Mouse (Mus musculus): ENCODE measurements around the gene Lce1k. TPM values are rescaled to one million over a fixed set of nuclear protein-coding genes. Genes with fewer than 3 reads are reported as not detected.
"Not testable (repeated sequence)": the region's sequence is repeated elsewhere in the genome, so short reads cannot be mapped to it uniquely, and the experiment has no call there.

The Lce1k gene
- polyA plus RNA-seq (2015; fragmentation: Nextera tagmentation; extraction: Ambion mirVana), result not detected in 2 replicates

DNA sequence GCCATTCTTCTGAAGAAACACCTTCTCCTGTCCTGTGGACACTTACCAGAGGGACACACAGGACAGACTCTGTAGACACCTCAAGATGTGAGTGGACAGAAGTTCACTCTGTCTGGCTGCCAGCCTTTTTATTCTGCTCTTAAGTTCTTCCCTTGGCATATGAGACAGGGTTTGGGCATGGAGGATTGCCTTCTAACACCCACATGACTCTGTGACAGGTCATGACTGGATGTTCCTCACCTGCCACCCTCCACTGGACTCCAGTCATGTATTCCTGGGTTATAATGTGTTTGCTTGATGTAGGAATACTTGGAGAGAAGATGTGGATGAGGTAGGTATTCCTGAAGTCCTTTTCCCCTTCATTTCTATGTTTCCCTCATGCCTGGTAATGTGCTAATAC is at the start of gene Lce1k:
Lce1k (minus strand) TSS at position 101 of the 400 bp plus-strand sequence.
- ATAC-seq (ENCODE audit: insufficient read depth, low FRiP score, low read depth), result no peak

DNA sequence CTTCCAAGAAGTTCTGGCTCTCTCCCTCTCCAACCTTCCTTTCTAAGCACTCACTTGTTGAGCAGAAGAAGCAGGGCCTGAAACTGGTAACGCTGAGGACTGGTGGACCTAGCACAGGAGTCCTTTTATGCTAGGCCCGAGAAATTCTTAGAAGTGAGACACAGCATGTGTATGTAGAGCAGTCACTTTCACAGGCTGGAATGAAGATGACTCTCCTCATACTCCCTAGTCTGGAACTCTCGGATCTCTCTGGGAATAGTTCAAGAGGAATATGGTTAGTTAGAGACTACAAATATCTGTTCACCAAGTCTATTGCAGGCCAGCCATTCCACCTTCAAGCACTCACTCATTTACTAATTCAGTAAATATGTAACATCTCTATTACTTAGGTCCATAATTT is 43.5 kb upstream of the Lce1k start, which contains the start of gene Lce1l:
Lce1l (minus strand) TSS at position 101 of the 400 bp plus-strand sequence.
- no peaks in the 10 kb centered on the region for H3K27me3 ChIP-seq (replicated peaks)
- no peak for ATAC-seq (ENCODE audit: insufficient read depth, low FRiP score, low read depth)
- H3K4me3 ChIP-seq (replicated peaks), result no peak within 1 kb of the TSS
- 80% methylated on average over 3 of the region's 3 CpGs for WGBS
- no peak within 1 kb of the TSS for H3K9ac ChIP-seq
- H3K36me3 ChIP-seq, result no peaks in the 10 kb centered on the region
- H3K4me2 ChIP-seq, result no peak within 1 kb of the TSS
- no peaks in the 10 kb centered on the region for H3K4me1 ChIP-seq
- no peaks in the 10 kb centered on the region for H3K9me3 ChIP-seq
- no peak within 1 kb of the TSS for H3K27ac ChIP-seq

More for the DNA sequence above, at the start of gene Lce1k:
- Histone ChIP-seq H3K9ac (no peak within 1 kb of the TSS), H3K4me2 (no peak within 1 kb of the TSS), H3K27ac (no peak within 1 kb of the TSS), H3K4me3 (replicated peaks) (no peak within 1 kb of the TSS), H3K27me3 (replicated peaks) (no peaks in the 10 kb centered on the region), H3K9me3 (no peaks in the 10 kb centered on the region), H3K4me1 (no peaks in the 10 kb centered on the region), H3K36me3 (no peaks in the 10 kb centered on the region)

DNA sequence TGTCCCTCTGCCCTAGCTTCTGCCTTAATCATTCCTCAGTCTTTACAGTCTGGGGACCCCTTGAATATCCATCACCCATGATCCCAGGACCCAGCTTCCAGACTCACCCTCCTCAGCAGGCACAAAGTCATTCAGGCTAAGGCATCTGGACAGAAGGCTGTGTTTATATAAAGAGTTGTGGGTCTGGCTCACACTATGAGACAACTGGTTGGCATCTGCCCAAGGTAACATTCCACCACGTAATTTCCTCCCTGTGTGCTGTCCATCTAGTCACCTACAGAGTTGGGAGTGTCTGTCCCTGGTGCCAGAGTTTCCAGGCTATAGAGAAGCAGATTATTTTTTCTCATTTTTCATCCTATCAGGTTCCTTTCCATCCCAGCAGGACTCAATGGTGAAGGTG is 19.4 kb upstream of the Lce1k start, which contains the start of gene Kprp:
Kprp (minus strand) TSS at position 140 of the 400 bp plus-strand sequence.
- Histone ChIP-seq H3K4me1 (no peaks in the 10 kb centered on the region), H3K36me3 (no peaks in the 10 kb centered on the region), H3K27ac (no peak within 1 kb of the TSS), H3K9me3 (no peaks in the 10 kb centered on the region), H3K4me3 (replicated peaks) (no peak within 1 kb of the TSS), H3K9ac (no peak within 1 kb of the TSS), H3K4me2 (no peak within 1 kb of the TSS), H3K27me3 (replicated peaks) (no peaks in the 10 kb centered on the region)
- no peak for ATAC-seq (ENCODE audit: insufficient read depth, low FRiP score, low read depth)
- WGBS, result 29% methylated on average over 1 of the region's 1 CpGs

DNA sequence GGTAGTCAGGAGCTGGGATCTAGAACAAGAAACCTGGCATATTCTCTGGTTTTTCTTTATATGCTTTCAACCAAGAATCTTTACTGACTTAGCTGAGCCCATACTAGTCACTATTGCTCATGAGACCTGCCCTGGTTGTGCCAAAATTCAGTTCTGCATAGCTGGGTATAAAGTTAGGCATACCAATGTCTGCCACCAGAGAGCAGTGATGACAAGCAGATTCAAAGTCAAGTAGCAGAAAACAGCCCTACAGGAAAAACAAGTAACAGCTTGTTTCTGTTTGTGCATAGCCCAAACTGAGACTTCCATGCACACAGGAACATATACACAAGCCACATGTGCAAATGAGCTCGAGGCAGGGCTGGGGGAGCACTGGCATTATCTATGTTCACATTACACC is 18.1 kb upstream of the Lce1k start:
- no peak overlapping the region for H3K27ac ChIP-seq
- WGBS, result 22% methylated on average over 1 of the region's 1 CpGs
- no peaks in the 10 kb centered on the region for H3K9me3 ChIP-seq
- H3K27me3 ChIP-seq (replicated peaks), result no peaks in the 10 kb centered on the region
- no peak overlapping the region for H3K4me2 ChIP-seq
- ATAC-seq (ENCODE audit: insufficient read depth, low FRiP score, low read depth), result no peak
- no peaks in the 10 kb centered on the region for H3K36me3 ChIP-seq
- H3K4me1 ChIP-seq, result no peaks in the 10 kb centered on the region
- no peak overlapping the region for H3K9ac ChIP-seq
- H3K4me3 ChIP-seq (replicated peaks), result no peak overlapping the region

DNA sequence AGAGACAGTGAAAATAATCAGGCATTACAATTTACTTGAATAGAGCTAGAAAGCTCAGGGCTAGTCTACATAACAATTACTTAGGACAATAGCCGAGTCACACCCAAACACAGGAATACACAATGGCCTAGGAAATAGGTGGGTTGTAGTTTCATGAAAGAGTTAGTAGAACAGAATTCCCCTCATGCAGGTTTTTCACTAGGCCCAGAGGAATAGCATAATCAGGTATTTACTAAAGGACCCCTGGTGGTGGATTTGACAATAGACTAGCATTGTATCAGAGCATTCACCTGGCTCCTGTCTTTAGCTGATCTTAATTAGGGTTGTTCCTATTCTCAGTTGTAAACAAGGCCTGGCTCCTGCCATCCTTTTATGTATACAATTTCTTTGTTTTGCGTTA is 8.3 kb upstream of the Lce1k start:
- H3K36me3 ChIP-seq; H3K4me3 ChIP-seq (replicated peaks); H3K9ac ChIP-seq; H3K4me2 ChIP-seq; H3K27me3 ChIP-seq (replicated peaks); H3K4me1 ChIP-seq; H3K9me3 ChIP-seq; ATAC-seq (ENCODE audit: insufficient read depth, low FRiP score, low read depth); H3K27ac ChIP-seq: not testable (repeated sequence)
- 90% methylated on average over 2 of the region's 2 CpGs for WGBS

DNA sequence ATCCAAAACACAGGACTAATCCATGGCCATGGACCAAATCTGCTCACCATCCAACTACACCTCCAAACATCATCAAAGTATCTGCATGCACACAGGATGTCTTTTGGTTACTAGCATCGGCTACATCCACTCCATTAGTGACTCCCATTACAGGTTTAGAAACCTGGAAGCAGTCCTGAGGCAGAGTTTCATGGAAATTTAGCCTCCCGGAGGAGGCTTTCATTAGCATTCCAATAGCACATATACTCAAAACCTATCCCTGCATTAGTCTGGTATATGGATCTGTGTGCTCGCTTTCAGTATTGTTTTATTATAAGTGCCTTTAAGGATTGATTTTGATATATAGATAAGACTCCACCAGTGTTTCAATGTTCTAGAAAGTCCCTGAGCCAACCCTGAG is 7.9 kb upstream of the Lce1k start:
- no peak overlapping the region for H3K4me3 ChIP-seq (replicated peaks)
- ATAC-seq (ENCODE audit: insufficient read depth, low FRiP score, low read depth), result no peak
- no peak overlapping the region for H3K27ac ChIP-seq
- no peak overlapping the region for H3K9ac ChIP-seq
- H3K36me3 ChIP-seq, result no peaks in the 10 kb centered on the region
- H3K4me2 ChIP-seq, result no peak overlapping the region
- no peaks in the 10 kb centered on the region for H3K4me1 ChIP-seq
- no peaks in the 10 kb centered on the region for H3K27me3 ChIP-seq (replicated peaks)
- WGBS, result 92% methylated on average over 3 of the region's 3 CpGs
- no peaks in the 10 kb centered on the region for H3K9me3 ChIP-seq

DNA sequence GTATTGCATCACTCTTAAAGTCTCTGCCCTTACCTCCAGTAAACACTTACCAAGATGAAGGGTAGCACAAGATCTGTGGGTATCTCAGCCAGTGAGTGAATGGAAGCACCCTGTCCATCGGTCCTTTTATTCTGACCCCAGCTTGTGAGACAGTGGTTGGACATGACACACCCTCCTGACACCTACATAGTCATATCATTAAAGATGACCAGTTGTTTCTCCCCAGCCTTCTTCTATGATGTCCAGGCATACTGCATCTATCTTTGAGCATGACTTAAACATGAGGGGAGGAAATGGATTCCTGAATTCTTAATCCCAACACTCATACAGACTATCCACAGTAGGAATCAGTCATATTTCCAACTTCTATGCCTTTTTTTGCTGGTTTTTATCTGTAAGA is 17.3 kb downstream of the Lce1k start, which contains the start of gene Lce1j:
Lce1j (minus strand) TSS at position 101 of the 400 bp plus-strand sequence.
- 73% methylated on average over 1 of the region's 1 CpGs for WGBS
- no peak within 1 kb of the TSS for H3K4me3 ChIP-seq (replicated peaks)
- H3K27ac ChIP-seq, result no peak within 1 kb of the TSS
- no peak within 1 kb of the TSS for H3K4me2 ChIP-seq
- ATAC-seq (ENCODE audit: insufficient read depth, low FRiP score, low read depth), result no peak
- H3K4me1 ChIP-seq, result no peaks in the 10 kb centered on the region
- H3K36me3 ChIP-seq, result no peaks in the 10 kb centered on the region
- no peaks in the 10 kb centered on the region for H3K9me3 ChIP-seq
- H3K9ac ChIP-seq, result no peak within 1 kb of the TSS
- H3K27me3 ChIP-seq (replicated peaks), result no peaks in the 10 kb centered on the region

DNA sequence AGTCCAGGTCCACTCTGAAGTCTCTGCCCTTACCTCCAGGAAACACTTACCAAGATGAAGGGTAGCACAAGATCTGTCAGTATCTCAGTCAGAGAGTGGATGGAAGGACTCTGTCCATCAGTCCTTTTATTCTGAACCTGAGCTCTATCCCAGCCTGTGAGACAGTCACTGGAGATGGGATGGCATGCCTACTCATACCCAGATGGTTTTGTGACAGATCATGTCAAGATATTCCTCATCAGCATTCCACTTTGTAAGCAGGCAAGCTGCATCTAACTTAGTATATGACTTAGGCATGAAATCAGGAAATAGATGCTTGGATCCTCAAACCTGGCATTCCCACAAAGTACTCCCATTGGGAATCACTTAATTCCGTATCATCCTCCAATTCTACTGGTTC is 28.9 kb downstream of the Lce1k start, which contains the start of gene Lce1i:
Lce1i (minus strand) TSS at position 101 of the 400 bp plus-strand sequence.
- no peaks in the 10 kb centered on the region for H3K9me3 ChIP-seq
- H3K27ac ChIP-seq, result no peak within 1 kb of the TSS
- ATAC-seq (ENCODE audit: insufficient read depth, low FRiP score, low read depth), result no peak
- 72% methylated on average over 1 of the region's 1 CpGs for whole genome bisulfite sequencing
- no peaks in the 10 kb centered on the region for H3K4me1 ChIP-seq
- H3K9ac ChIP-seq, result no peak within 1 kb of the TSS
- no peaks in the 10 kb centered on the region for H3K36me3 ChIP-seq
- H3K4me2 ChIP-seq, result no peak within 1 kb of the TSS
- H3K4me3 ChIP-seq (replicated peaks), result no peak within 1 kb of the TSS
- no peaks in the 10 kb centered on the region for H3K27me3 ChIP-seq (replicated peaks)

DNA sequence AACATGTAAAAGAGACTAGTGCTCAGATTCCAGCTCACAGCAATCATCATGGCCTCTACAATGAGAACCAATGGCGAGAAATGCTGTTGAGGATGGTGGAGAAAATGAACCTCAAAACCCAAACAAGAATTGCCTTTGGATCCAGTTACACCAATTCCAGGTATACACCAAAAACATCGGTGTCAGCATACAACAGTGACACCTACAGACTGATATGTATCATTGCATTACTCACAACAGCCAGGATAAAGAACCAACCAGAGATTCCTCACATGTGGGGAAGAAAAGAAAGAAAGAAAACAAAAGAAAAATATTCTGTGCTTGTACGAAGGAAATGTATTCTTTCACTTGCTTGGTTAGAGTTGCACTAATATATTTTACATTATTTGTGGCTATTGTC is 36.1 kb downstream of the Lce1k start:
- no peaks in the 10 kb centered on the region for H3K9me3 ChIP-seq
- H3K27me3 ChIP-seq (replicated peaks), result no peaks in the 10 kb centered on the region
- no peak overlapping the region for H3K4me3 ChIP-seq (replicated peaks)
- WGBS, result 23% methylated on average over 3 of the region's 3 CpGs
- no peak overlapping the region for H3K27ac ChIP-seq
- ATAC-seq (ENCODE audit: insufficient read depth, low FRiP score, low read depth), result no peak
- H3K36me3 ChIP-seq, result no peaks in the 10 kb centered on the region
- no peaks in the 10 kb centered on the region for H3K4me1 ChIP-seq
- H3K9ac ChIP-seq, result no peak overlapping the region
- H3K4me2 ChIP-seq, result no peak overlapping the region

DNA sequence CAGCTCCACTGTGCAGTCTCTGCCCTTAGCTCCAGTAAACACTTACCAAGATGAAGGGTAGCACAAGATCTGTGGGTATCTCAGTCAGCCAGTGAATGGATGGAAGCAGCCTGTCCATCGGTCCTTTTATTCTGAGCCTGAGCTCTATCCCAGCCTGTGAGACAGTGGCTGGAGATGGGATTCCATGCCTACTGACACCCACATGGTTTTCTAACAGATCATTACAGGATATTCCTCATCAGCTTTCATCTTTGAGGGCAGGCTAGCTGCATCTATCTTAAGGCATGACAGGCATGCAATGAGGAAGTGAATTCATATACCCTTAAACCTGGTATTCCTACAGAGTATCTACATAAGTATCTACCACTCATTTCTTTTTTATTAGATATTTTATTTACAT is 42.7 kb downstream of the Lce1k start, which contains the start of gene Lce1h:
Lce1h (minus strand) TSS at position 101 of the 400 bp plus-strand sequence.
- H3K36me3 ChIP-seq, result no peaks in the 10 kb centered on the region
- H3K4me3 ChIP-seq (replicated peaks), result no peak within 1 kb of the TSS
- no peak within 1 kb of the TSS for H3K27ac ChIP-seq
- no peak within 1 kb of the TSS for H3K9ac ChIP-seq
- H3K4me1 ChIP-seq, result no peaks in the 10 kb centered on the region
- no peaks in the 10 kb centered on the region for H3K27me3 ChIP-seq (replicated peaks)
- no peaks in the 10 kb centered on the region for H3K9me3 ChIP-seq
- no peak within 1 kb of the TSS for H3K4me2 ChIP-seq
- ATAC-seq (ENCODE audit: insufficient read depth, low FRiP score, low read depth), result no peak
- 91% methylated on average over 1 of the region's 1 CpGs for WGBS

Other genes with a start within 250 kb of the Lce1k start
- gene Ivl, start 234.2 kb downstream of the Lce1k start, polyA plus RNA-seq (2015; fragmentation: Nextera tagmentation; extraction: Ambion mirVana), result 0.41 and 1.2 TPM in 2 replicates
- gene Smcp, start 218.9 kb downstream of the Lce1k start, polyA plus RNA-seq (2015; fragmentation: Nextera tagmentation; extraction: Ambion mirVana), result 0.67 TPM in 1 of 2 replicates, not detected in the other
- not detected in 2 replicates for gene 2210017I01Rik, start 200.4 kb downstream of the Lce1k start, polyA plus RNA-seq (2015; fragmentation: Nextera tagmentation; extraction: Ambion mirVana)
- not detected in 2 replicates for gene Lce6a, start 186.2 kb downstream of the Lce1k start, polyA plus RNA-seq (2015; fragmentation: Nextera tagmentation; extraction: Ambion mirVana)
- gene Lce1a1, start 159.6 kb downstream of the Lce1k start, polyA plus RNA-seq (2015; fragmentation: Nextera tagmentation; extraction: Ambion mirVana), result not detected in 2 replicates
- not detected in 2 replicates for gene Lce1b, start 151.0 kb downstream of the Lce1k start, polyA plus RNA-seq (2015; fragmentation: Nextera tagmentation; extraction: Ambion mirVana)
- gene Lce1a2, start 137.6 kb downstream of the Lce1k start, polyA plus RNA-seq (2015; fragmentation: Nextera tagmentation; extraction: Ambion mirVana), result not detected in 2 replicates
- not detected in 2 replicates for gene Lce1c, start 128.6 kb downstream of the Lce1k start, polyA plus RNA-seq (2015; fragmentation: Nextera tagmentation; extraction: Ambion mirVana)
- gene Lce1d, start 120.7 kb downstream of the Lce1k start, polyA plus RNA-seq (2015; fragmentation: Nextera tagmentation; extraction: Ambion mirVana), result not detected in 2 replicates
- gene Lce1e, start 98.8 kb downstream of the Lce1k start, polyA plus RNA-seq (2015; fragmentation: Nextera tagmentation; extraction: Ambion mirVana), result not detected in 2 replicates
- not detected in 2 replicates for gene Lce1f, start 87.5 kb downstream of the Lce1k start, polyA plus RNA-seq (2015; fragmentation: Nextera tagmentation; extraction: Ambion mirVana)
- gene Gm38119, start 68.8 kb downstream of the Lce1k start, polyA plus RNA-seq (2015; fragmentation: Nextera tagmentation; extraction: Ambion mirVana), result not detected in 2 replicates
- not detected in 2 replicates for gene Lce1g, start 55.6 kb downstream of the Lce1k start, polyA plus RNA-seq (2015; fragmentation: Nextera tagmentation; extraction: Ambion mirVana)
- not detected in 2 replicates for gene Lce1h, start 42.8 kb downstream of the Lce1k start, polyA plus RNA-seq (2015; fragmentation: Nextera tagmentation; extraction: Ambion mirVana)
- gene Lce1i, start 29.0 kb downstream of the Lce1k start, polyA plus RNA-seq (2015; fragmentation: Nextera tagmentation; extraction: Ambion mirVana), result not detected in 2 replicates
- gene Lce1j, start 17.4 kb downstream of the Lce1k start, polyA plus RNA-seq (2015; fragmentation: Nextera tagmentation; extraction: Ambion mirVana), result not detected in 2 replicates
- 0.05 TPM in 1 of 2 replicates, not detected in the other for gene Kprp, start 19.4 kb upstream of the Lce1k start, polyA plus RNA-seq (2015; fragmentation: Nextera tagmentation; extraction: Ambion mirVana)
- gene Lce1l, start 43.4 kb upstream of the Lce1k start, polyA plus RNA-seq (2015; fragmentation: Nextera tagmentation; extraction: Ambion mirVana), result not detected in 2 replicates
- gene 2310050C09Rik, start 62.3 kb upstream of the Lce1k start, polyA plus RNA-seq (2015; fragmentation: Nextera tagmentation; extraction: Ambion mirVana), result not detected in 2 replicates
- 0.62 TPM in 1 of 2 replicates, not detected in the other for gene Lce3a, start 118.3 kb upstream of the Lce1k start, polyA plus RNA-seq (2015; fragmentation: Nextera tagmentation; extraction: Ambion mirVana)
- gene Lce3b, start 125.1 kb upstream of the Lce1k start, polyA plus RNA-seq (2015; fragmentation: Nextera tagmentation; extraction: Ambion mirVana), result not detected in 2 replicates
- not detected in 2 replicates for gene Lce3c, start 136.6 kb upstream of the Lce1k start, polyA plus RNA-seq (2015; fragmentation: Nextera tagmentation; extraction: Ambion mirVana)
- gene Lce3d, start 149.5 kb upstream of the Lce1k start, polyA plus RNA-seq (2015; fragmentation: Nextera tagmentation; extraction: Ambion mirVana), result not detected in 2 replicates
- gene Lce3e, start 159.2 kb upstream of the Lce1k start, polyA plus RNA-seq (2015; fragmentation: Nextera tagmentation; extraction: Ambion mirVana), result 0.36 TPM in 1 of 2 replicates, not detected in the other
- gene Lce3f, start 184.3 kb upstream of the Lce1k start, polyA plus RNA-seq (2015; fragmentation: Nextera tagmentation; extraction: Ambion mirVana), result 2.3 TPM in 1 of 2 replicates, not detected in the other
- gene Crct1, start 207.8 kb upstream of the Lce1k start, polyA plus RNA-seq (2015; fragmentation: Nextera tagmentation; extraction: Ambion mirVana), result 3.0 and 22.7 TPM in 2 replicates
- not detected in 2 replicates for gene Lce1m, start 211.2 kb upstream of the Lce1k start, polyA plus RNA-seq (2015; fragmentation: Nextera tagmentation; extraction: Ambion mirVana)

All from stomach, embryonic 15.5 days (tissue).